Mouse (Mus musculus) megakaryocyte, embryonic 14.5 days (primary cell): ENCODE data around the gene Rps18.

Experiments used
- FLI1 ChIP-seq: IDR thresholded peaks from 2 replicates; pipeline ENCODE4 v1.6.1; 2012; ENCODE audit warnings: low read length, inconsistent platforms, mixed read lengths
- GATA1 ChIP-seq: IDR thresholded peaks from 3 replicates; pipeline ENCODE4 v1.6.1; 2012; ENCODE audit warnings: mixed read lengths, low read length, inconsistent platforms, borderline replicate concordance

GRCm38 (mm10) chr17:33956336-33956735, 535 bp upstream of the Rps18 start:
- no peak for TF ChIP-seq GATA1
- no peak for TF ChIP-seq FLI1
